Mouse (Mus musculus) CH12.LX (cell line): ENCODE data around the gene Spag7. TPM values are rescaled to one million over a fixed set of nuclear protein-coding genes. Genes with fewer than 3 reads are reported as not detected.

Experiments
- DNase-seq: peaks from one replicate; pipeline ENCODE4 v3.0.0-alpha.2; 2013; ENCODE audit errors: extremely low read depth
- H3K27ac ChIP-seq: 2 replicates; pipeline ENCODE4 v1.5.1; 2012; ENCODE audit warnings: low read depth, mild to moderate bottlenecking, control low read depth, moderate library complexity; ENCODE audit not compliant: insufficient read depth
- H3K27me3 ChIP-seq: replicated peaks from 2 replicates; pipeline ENCODE3; 2012; ENCODE audit warnings: inconsistent platforms
- H3K36me3 ChIP-seq, 2 experiments: replicated peaks in 1 of 2; 2 replicates each; pipeline versions ENCODE3 to v1.6.1; 2012; ENCODE audit warnings: inconsistent platforms in 1 of 2, low read length in 1 of 2, mild to moderate bottlenecking in 1 of 2, mixed read lengths in 1 of 2, moderate library complexity in 1 of 2; ENCODE audit not compliant: control insufficient read depth in 1 of 2, insufficient read depth in 1 of 2
- H3K4me1 ChIP-seq, 2 experiments: 2 replicates each; pipeline ENCODE4 v1.6.1; 2012; ENCODE audit warnings: inconsistent platforms in 1 of 2, moderate library complexity in 1 of 2; ENCODE audit not compliant: insufficient read depth in 2 of 2, control insufficient read depth in 1 of 2
- H3K4me2 ChIP-seq: 2 replicates; pipeline ENCODE4 v1.6.1; 2012; ENCODE audit warnings: low read depth, mild to moderate bottlenecking, control low read depth; ENCODE audit not compliant: poor library complexity, insufficient read depth, severe bottlenecking
- H3K4me3 ChIP-seq, 3 experiments: fragments of 150-350 bp in 1 of 3; sonication (generic) in 1 of 3; replicated peaks in 1 of 3; 2 replicates each; pipeline versions ENCODE3 to v1.5.1; 2011 to 2012; ENCODE audit warnings: low read depth in 2 of 3, low read length in 2 of 3, mild to moderate bottlenecking in 2 of 3, moderate library complexity in 2 of 3, control low read depth in 1 of 3, improper control_type of control experiment in 1 of 3, inconsistent platforms in 1 of 3, mixed read lengths in 1 of 3; ENCODE audit not compliant: poor library complexity in 1 of 3
- H3K79me2 ChIP-seq: replicated peaks from 2 replicates; pipeline ENCODE4 v1.6.1; 2012; ENCODE audit warnings: mild to moderate bottlenecking, moderate library complexity; ENCODE audit not compliant: control insufficient read depth, poor library complexity, insufficient read depth, severe bottlenecking; ENCODE audit errors: extremely low read depth
- H3K9ac ChIP-seq: 2 replicates; pipeline ENCODE4 v1.6.1; 2012; ENCODE audit warnings: low read depth, mild to moderate bottlenecking, control low read depth, moderate library complexity; ENCODE audit not compliant: insufficient read depth
- H3K9me3 ChIP-seq: replicated peaks from 2 replicates; pipeline ENCODE3; 2012; ENCODE audit warnings: low read length, inconsistent platforms, mixed read lengths
- CHD1 ChIP-seq: IDR thresholded peaks from 2 replicates; pipeline ENCODE4 v1.6.1; 2012; ENCODE audit warnings: low read depth, low read length, improper control_type of control experiment, inconsistent platforms
- CHD2 ChIP-seq: IDR thresholded peaks from 2 replicates; pipeline ENCODE4 v1.6.1; 2011; ENCODE audit warnings: low read length, improper control_type of control experiment
- CTCF ChIP-seq, 2 experiments: IDR thresholded peaks in 1 of 2; conservative IDR thresholded peaks in 1 of 2; 2 replicates each; pipeline ENCODE4 v1.5.1; 2011 to 2012; ENCODE audit warnings: low read depth in 2 of 2, low read length in 2 of 2, improper control_type of control experiment in 1 of 2, inconsistent platforms in 1 of 2, mild to moderate bottlenecking in 1 of 2, moderate library complexity in 1 of 2
- ELF1 ChIP-seq: IDR thresholded peaks from 2 replicates; pipeline ENCODE4 v1.6.1; 2014; ENCODE audit warnings: low read depth, mild to moderate bottlenecking, inconsistent platforms, low read length, improper control_type of control experiment
- EP300 ChIP-seq: IDR thresholded peaks from 2 replicates; pipeline ENCODE4 v1.6.1; 2011; ENCODE audit warnings: low read length, improper control_type of control experiment
- ETS1 ChIP-seq: conservative IDR thresholded peaks from 2 replicates; pipeline ENCODE4 v1.6.1; 2012; ENCODE audit warnings: low read depth, mild to moderate bottlenecking, inconsistent platforms, low read length, improper control_type of control experiment, moderate library complexity
- HCFC1 ChIP-seq: IDR thresholded peaks from 2 replicates; pipeline ENCODE4 v1.6.1; 2012; ENCODE audit warnings: low read depth, mild to moderate bottlenecking, inconsistent platforms, low read length, improper control_type of control experiment
- IRF4 ChIP-seq: IDR thresholded peaks from 2 replicates; pipeline ENCODE4 v1.6.1; 2014; ENCODE audit warnings: low read depth, mild to moderate bottlenecking, inconsistent platforms, low read length, improper control_type of control experiment
- JUN ChIP-seq: IDR thresholded peaks from 2 replicates; pipeline ENCODE4 v1.6.1; 2011; ENCODE audit warnings: low read depth, mild to moderate bottlenecking, low read length, improper control_type of control experiment, moderate library complexity; ENCODE audit not compliant: insufficient read depth
- MAFK ChIP-seq: IDR thresholded peaks from 2 replicates; pipeline ENCODE4 v1.6.1; 2011; ENCODE audit warnings: low read length, improper control_type of control experiment; ENCODE audit not compliant: insufficient replicate concordance
- MAX ChIP-seq: IDR thresholded peaks from 2 replicates; pipeline ENCODE4 v1.6.1; 2011; ENCODE audit warnings: low read length, improper control_type of control experiment
- MAZ ChIP-seq: IDR thresholded peaks from 2 replicates; pipeline ENCODE4 v1.6.1; 2012; ENCODE audit warnings: low read depth, mild to moderate bottlenecking, inconsistent platforms, low read length, improper control_type of control experiment, moderate library complexity
- MXI1 ChIP-seq: IDR thresholded peaks from 2 replicates; pipeline ENCODE4 v1.6.1; 2011; ENCODE audit warnings: mild to moderate bottlenecking, low read depth, low read length, improper control_type of control experiment
- MYC ChIP-seq: IDR thresholded peaks from 2 replicates; pipeline ENCODE4 v1.6.1; 2011; ENCODE audit warnings: low read depth, mild to moderate bottlenecking, improper control_type of control experiment, low read length
- NELFE ChIP-seq: IDR thresholded peaks from 2 replicates; pipeline ENCODE4 v1.6.1; 2011; ENCODE audit warnings: low read depth, low read length, improper control_type of control experiment
- RAD21 ChIP-seq: IDR thresholded peaks from 2 replicates; pipeline ENCODE4 v1.6.1; 2011; ENCODE audit warnings: low read depth, mild to moderate bottlenecking, low read length, improper control_type of control experiment, moderate library complexity
- SMC3 ChIP-seq: IDR thresholded peaks from 2 replicates; pipeline ENCODE4 v1.6.1; 2011; ENCODE audit warnings: low read depth, low read length, improper control_type of control experiment
- TBP ChIP-seq: conservative IDR thresholded peaks from 2 replicates; pipeline ENCODE4 v1.6.1; 2011; ENCODE audit warnings: low read depth, low read length, improper control_type of control experiment
- TCF12 ChIP-seq: IDR thresholded peaks from 2 replicates; pipeline ENCODE4 v1.6.1; 2014; ENCODE audit warnings: low read depth, mild to moderate bottlenecking, inconsistent platforms, low read length, improper control_type of control experiment
- UBTF ChIP-seq: IDR thresholded peaks from 2 replicates; pipeline ENCODE4 v1.6.1; 2012; ENCODE audit warnings: low read depth, mild to moderate bottlenecking, inconsistent platforms, low read length, improper control_type of control experiment, moderate library complexity
- ZMIZ1 ChIP-seq: IDR thresholded peaks from 2 replicates; pipeline ENCODE4 v1.6.1; 2012; ENCODE audit warnings: low read depth, mild to moderate bottlenecking, inconsistent platforms, low read length, improper control_type of control experiment
- ZNF384 ChIP-seq: IDR thresholded peaks from 2 replicates; pipeline ENCODE4 v1.6.1; 2012; ENCODE audit warnings: low read depth, low read length, improper control_type of control experiment, inconsistent platforms
- dilution Hi-C: fragments of 300-500 bp; cut with MboI; formaldehyde crosslinking; loops from 2 replicates; pipeline ENCODE4 v1.14.3; 2020; ENCODE audit warnings: low sequenced_read_pairs; ENCODE audit not compliant: extremely low pct_unique_long_range_greater_than_20kb, extremely low pct_ligation_motif_present
- in situ Hi-C: fragments of 300-500 bp; cut with MboI; formaldehyde crosslinking; loops from 3 replicates; pipeline ENCODE4 v1.14.3; 2019; ENCODE audit warnings: low sequenced_read_pairs, low pct_ligation_motif_present, low pct_unique_long_range_greater_than_20kb, mixed read lengths
- polyA plus RNA-seq: library from polyadenylated mRNA; unstranded; fragments of >175 nt; gene quantifications from 2 replicates; pipeline ENCODE4 v1.2.1, GENCODE M21; 2012; ENCODE audit warnings: low read depth; ENCODE audit not compliant: insufficient read length
- total RNA-seq, 2 experiments: library from RNA; depleted of rRNA; stranded (reverse); fragments of 300-350 nt in 1 of 2; fragments of >200 nt in 1 of 2; gene quantifications; 2 replicates each; pipeline ENCODE4 v1.2.3; 2012 to 2014

The Spag7 gene
- total and polyA plus RNA-seq, 3 experiments, result 93.5 to 120 (median 105) TPM

- Histone ChIP-seq H3K79me2 (peaks cover 9% of the 10 kb centered on the region), H3K36me3 (peaks cover 19 to 49% of the 10 kb centered on the region in 2 experiments), H3K4me2 (no peak overlapping the region), H3K4me1 (peaks cover 7 to 26% of the 10 kb centered on the region in 2 experiments), H3K4me3 (no peak overlapping the region), H3K27me3 (no peaks in the 10 kb centered on the region), H3K9ac (no peak overlapping the region), H3K27ac (no peak overlapping the region), H3K9me3 (no peaks in the 10 kb centered on the region)
- TF ChIP-seq ETS1 (no peak), ZNF384 (no peak), TCF12 (no peak), UBTF (no peak), MXI1 (no peak), JUN (no peak), ELF1 (no peak), CTCF (conservative IDR thresholded peaks at IDR 0.05 in 1 of 2, IDR thresholded peaks at IDR 0.05 in 1 of 2; ENCODE audit: low read depth in 2 of 2, low read length in 2 of 2) (no peak), MAFK (no peak), MAZ (no peak), HCFC1 (no peak), NELFE (no peak), CHD2 (no peak), CHD1 (no peak), ZMIZ1 (no peak), MAX (no peak)
- DNase-seq, result no peak
- dilution Hi-C loops (no loop called here), in situ Hi-C loops (no loop called here)
These were observed 10.7 kb downstream of the Spag7 start for GRCm38 (mm10) chr11:70658521-70658920.

- no peak overlapping the region for H3K27ac ChIP-seq
- no peaks in the 10 kb centered on the region for H3K9me3 ChIP-seq
- H3K36me3 ChIP-seq, result peaks cover 14 to 46% of the 10 kb centered on the region in 2 experiments
- peaks cover 14% of the 10 kb centered on the region for H3K79me2 ChIP-seq
- H3K4me2 ChIP-seq, result no peak overlapping the region
- DNase-seq, result no peak
- H3K4me1 ChIP-seq, result peaks cover 7 to 26% of the 10 kb centered on the region in 2 experiments
- no peak for TF ChIP-seq ZMIZ1
- no peak for TF ChIP-seq JUN
- TF ChIP-seq SMC3, result no peak
- TF ChIP-seq CHD1, result no peak
- TF ChIP-seq ETS1, result no peak
- no peak for TF ChIP-seq RAD21
- TF ChIP-seq NELFE, result no peak
- no peak for TF ChIP-seq TBP
- TF ChIP-seq EP300, result no peak
- TF ChIP-seq MXI1, result no peak
- no peak for TF ChIP-seq TCF12
- TF ChIP-seq MAZ, result no peak
- no peak for TF ChIP-seq IRF4
- TF ChIP-seq MYC, result no peak
- TF ChIP-seq UBTF, result no peak
- no peak overlapping the region for H3K4me3 ChIP-seq
- in situ Hi-C loops (no loop called here), dilution Hi-C loops (no loop called here)
- no peaks in the 10 kb centered on the region for H3K27me3 ChIP-seq
- H3K9ac ChIP-seq, result no peak overlapping the region
These were observed 11.2 kb downstream of the Spag7 start for GRCm38 (mm10) chr11:70657991-70658390.
